Mouse (Mus musculus) stomach, postnatal 0 days (tissue): Measurements from ENCODE around the gene Best2. TPM values are rescaled to one million over a fixed set of nuclear protein-coding genes. Genes with fewer than 3 reads are reported as not detected.

Experiments used
- ATAC-seq: fragments of 200-750 bp; cut with Nextera tagmentation; 2 replicates; pipeline ENCODE4 v1.8.0; 2017; ENCODE audit not compliant: low FRiP score, low TSS enrichment
- DNase-seq: peaks from one replicate; pipeline ENCODE4 v3.0.0-alpha.2; 2016; ENCODE audit warnings: low spot score
- H3K27ac ChIP-seq: fragments of 300-500 bp; sonication (generic); replicated peaks from 2 replicates; pipeline ENCODE4 v1.5.1; 2014; ENCODE audit warnings: mild to moderate bottlenecking, control low read depth
- H3K27me3 ChIP-seq: fragments of 300-500 bp; sonication (generic); 2 replicates; pipeline ENCODE4 v1.6.1; 2014; ENCODE audit warnings: low read length; ENCODE audit not compliant: control insufficient read depth, insufficient read depth
- H3K36me3 ChIP-seq: fragments of 300-500 bp; sonication (generic); 2 replicates; pipeline ENCODE4 v1.6.1; 2014; ENCODE audit warnings: low read length, mixed read lengths; ENCODE audit not compliant: control insufficient read depth, insufficient read depth
- H3K4me1 ChIP-seq: fragments of 300-500 bp; sonication (generic); replicated peaks from 2 replicates; pipeline ENCODE4 v1.6.1; 2014; ENCODE audit warnings: antibody characterized with exemption; ENCODE audit not compliant: control insufficient read depth, insufficient read depth
- H3K4me2 ChIP-seq: fragments of 300-500 bp; sonication (generic); replicated peaks from 2 replicates; pipeline ENCODE4 v1.6.1; 2014; ENCODE audit warnings: low read depth, mild to moderate bottlenecking, control low read depth, moderate library complexity
- H3K4me3 ChIP-seq: fragments of 300-500 bp; sonication (generic); 2 replicates; pipeline ENCODE4 v1.5.1; 2014; ENCODE audit warnings: low read depth, low read length, control low read depth
- H3K9ac ChIP-seq: fragments of 300-500 bp; sonication (generic); 2 replicates; pipeline ENCODE4 v1.6.1; 2014; ENCODE audit warnings: mild to moderate bottlenecking, low read length, control low read depth, mixed read lengths
- H3K9me3 ChIP-seq: fragments of 300-500 bp; sonication (generic); 2 replicates; pipeline ENCODE4 v1.6.1; 2016; ENCODE audit warnings: low read length; ENCODE audit not compliant: control insufficient read depth
- CTCF ChIP-seq: IDR thresholded peaks from 2 replicates; pipeline ENCODE4 v1.5.1; 2016; ENCODE audit warnings: antibody characterized with exemption, low read depth, mild to moderate bottlenecking, moderate library complexity
- EP300 ChIP-seq: optimal IDR thresholded peaks from 2 replicates; pipeline ENCODE3; 2016; ENCODE audit warnings: antibody characterized with exemption
- WGBS: fragments of 180-500 bp; shearing (Covaris S2); extraction: QIAGEN DNeasy Blood & Tissue Kit; methylation state at CpG from one replicate; pipeline ENCODE4 v1.1.7; 2014; 5-methylcytosine and 5-hydroxymethylcytosine counted together
- polyA plus RNA-seq: library from polyadenylated mRNA; unstranded; fragments of >200 nt; fragmentation: Nextera tagmentation; extraction: Ambion mirVana; gene quantifications from 2 replicates; pipeline ENCODE4 v1.2.1, GENCODE M21; 2015

The Best2 gene
- polyA plus RNA-seq, 1 experiment from 2014 or later = 0.16 TPM

- peaks cover 10% of the 10 kb centered on the region for H3K36me3 ChIP-seq
- H3K4me1 ChIP-seq = no peaks in the 10 kb centered on the region
- peak overlapping the region; percentile 95 for H3K4me2 ChIP-seq
- H3K9me3 ChIP-seq = no peaks in the 10 kb centered on the region
- ATAC-seq (peak; percentile 18; the same call in 1 of the 2 replicates), DNase-seq (peak; percentile 79)
- peak overlapping the region; percentile 99 for H3K27ac ChIP-seq
- peak overlapping the region; percentile 86 for H3K9ac ChIP-seq
- no peaks in the 10 kb centered on the region for H3K27me3 ChIP-seq
- peak overlapping the region; percentile 79 for H3K4me3 ChIP-seq
- WGBS = 2% methylated on average over 50 of the region's 57 CpGs
- peak; percentile 19; the same call in 1 of the 2 replicates for TF ChIP-seq CTCF
- no peak for TF ChIP-seq EP300
These were observed 23.6 kb upstream of the Best2 start for GRCm38 (mm10) chr8:85037681-85038531.

DNA sequence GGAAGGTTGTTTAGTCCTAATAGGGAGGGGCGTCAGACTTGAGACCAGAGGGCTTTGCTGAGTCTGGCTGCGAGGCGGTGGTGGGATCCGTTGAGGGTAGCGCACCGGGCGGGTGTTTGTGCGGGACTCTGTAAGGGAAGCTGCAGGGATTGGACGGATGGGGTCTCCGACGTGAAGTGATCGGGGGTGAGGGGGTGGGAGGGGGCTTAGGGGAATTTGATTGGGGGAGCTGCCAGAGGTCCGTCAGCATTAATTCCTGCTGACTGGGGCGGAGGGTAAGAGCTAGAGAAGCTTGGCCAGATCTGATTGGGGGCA, 23.0 kb upstream of the Best2 start:
- DNase-seq (no peak), ATAC-seq (peak; percentile 35)
- 2% methylated on average over 14 of the region's 14 CpGs for WGBS

DNA sequence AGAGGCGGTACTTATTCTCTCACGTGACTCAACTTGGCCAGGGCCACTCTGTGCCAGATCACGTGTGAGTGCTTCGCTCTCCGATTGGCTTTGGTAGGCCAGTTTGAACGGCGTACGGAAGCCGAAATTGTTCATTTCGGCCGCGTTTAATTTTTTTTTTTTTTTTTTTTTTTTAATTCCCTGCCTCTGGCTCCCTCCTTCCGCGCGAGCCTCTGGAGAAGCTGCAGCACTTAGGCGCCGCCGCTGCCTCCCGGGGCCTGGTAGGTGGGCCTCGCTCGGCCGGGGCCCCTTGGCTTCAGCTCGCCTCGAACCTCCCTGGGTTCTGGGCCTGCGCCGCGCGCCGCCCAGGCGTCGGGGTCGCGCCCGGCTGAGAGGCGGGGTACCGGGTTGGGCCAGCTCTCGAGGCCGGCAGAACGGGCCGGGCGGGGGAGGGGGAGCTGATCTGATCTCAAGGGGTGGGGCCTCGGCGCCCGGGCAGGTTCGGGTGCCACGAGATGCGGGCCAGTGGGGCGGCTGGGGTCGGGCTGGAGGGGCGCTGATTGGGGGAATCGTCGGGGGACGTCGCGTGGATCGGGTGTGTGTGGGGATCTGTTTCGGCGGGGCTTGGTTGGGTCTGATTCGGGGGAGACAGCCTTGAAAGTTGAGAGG, 22.5 kb upstream of the Best2 start, which contains the start of gene Tnpo2:
TSS of gene Tnpo2 (plus strand) at position 198 of the 648 bp plus-strand sequence.
- Histone ChIP-seq H3K4me1 (no peaks in the 10 kb centered on the region), H3K4me2 (peak within 1 kb of the TSS; percentile 95), H3K27ac (peak within 1 kb of the TSS; percentile 99), H3K4me3 (peak within 1 kb of the TSS; percentile 79), H3K9me3 (no peaks in the 10 kb centered on the region), H3K27me3 (no peaks in the 10 kb centered on the region), H3K36me3 (peaks cover 18% of the 10 kb centered on the region), H3K9ac (peak within 1 kb of the TSS; percentile 86)
- ATAC-seq = peak; percentile 86
- TF ChIP-seq CTCF (no peak), EP300 (no peak)
- DNase-seq = peak; percentile 92
- under 1% methylated on average over 55 of the region's 59 CpGs for WGBS

More for the DNA sequence above, 23.0 kb upstream of the Best2 start:
- no peak for TF ChIP-seq EP300
- no peak for TF ChIP-seq CTCF
- H3K9ac ChIP-seq = peak overlapping the region; percentile 86
- H3K27me3 ChIP-seq = no peaks in the 10 kb centered on the region
- H3K4me1 ChIP-seq = no peaks in the 10 kb centered on the region
- peak overlapping the region; percentile 99 for H3K27ac ChIP-seq
- H3K9me3 ChIP-seq = no peaks in the 10 kb centered on the region
- H3K36me3 ChIP-seq = peaks cover 14% of the 10 kb centered on the region
- H3K4me2 ChIP-seq = peak overlapping the region; percentile 95
- H3K4me3 ChIP-seq = peak overlapping the region; percentile 79

- no peak for DNase-seq
- Histone ChIP-seq H3K27ac (peak overlapping the region; percentile 90), H3K4me1 (no peaks in the 10 kb centered on the region), H3K27me3 (no peaks in the 10 kb centered on the region), H3K4me2 (peak overlapping the region; percentile 79), H3K36me3 (peaks cover 19% of the 10 kb centered on the region), H3K9ac (peak overlapping the region; percentile 61), H3K4me3 (peak overlapping the region; percentile 79), H3K9me3 (no peaks in the 10 kb centered on the region)
- TF ChIP-seq EP300 = no peak
- TF ChIP-seq CTCF = no peak
- peak; percentile 19; the same call in 1 of the 2 replicates for ATAC-seq
- WGBS = under 1% methylated on average over 9 of the region's 9 CpGs
These were observed 22.0 kb upstream of the Best2 start for GRCm38 (mm10) chr8:85036381-85036717.

DNA sequence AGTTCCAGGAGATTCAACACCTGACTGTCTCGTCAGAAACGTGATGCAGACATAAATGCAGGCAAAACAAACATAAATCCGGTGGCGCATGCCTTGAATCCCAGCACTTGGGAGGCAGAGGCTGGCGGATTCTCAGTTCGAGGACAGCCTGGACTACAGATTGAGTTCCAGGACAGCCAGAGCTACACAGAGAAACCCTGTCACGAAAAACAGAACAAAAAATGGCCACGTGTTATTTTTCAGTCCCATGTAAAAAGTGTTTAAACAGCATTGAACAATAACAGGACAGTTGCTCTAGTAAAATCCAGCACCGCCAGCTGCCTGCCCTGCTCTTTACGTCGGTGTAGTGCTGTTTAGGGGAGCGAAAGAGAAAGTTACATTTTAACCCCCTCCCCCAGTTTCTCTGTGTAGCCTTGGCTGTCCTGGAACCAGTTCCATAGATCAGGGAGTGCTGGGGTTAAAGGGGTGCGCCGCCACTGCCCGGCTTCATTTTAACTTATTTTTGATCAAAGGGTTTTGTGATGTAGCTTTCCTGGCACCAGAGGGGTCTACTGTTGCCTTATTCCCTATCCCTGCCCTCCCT, 21.5 kb upstream of the Best2 start:
- peak overlapping the region; percentile 90 for H3K27ac ChIP-seq
- peak overlapping the region; percentile 79 for H3K4me2 ChIP-seq

More for the DNA sequence above, 21.5 kb upstream of the Best2 start:
- H3K9ac ChIP-seq = peak overlapping the region; percentile 61
- H3K4me3 ChIP-seq = peak overlapping the region; percentile 79
- H3K9me3 ChIP-seq = no peaks in the 10 kb centered on the region
- TF ChIP-seq CTCF (no peak), EP300 (no peak)
- peak; percentile 18; the same call in 1 of the 2 replicates for ATAC-seq
- no peaks in the 10 kb centered on the region for H3K27me3 ChIP-seq
- WGBS = 0% methylated on average over 15 of the region's 15 CpGs
- H3K36me3 ChIP-seq = peaks cover 23% of the 10 kb centered on the region
- DNase-seq = peak; percentile 61
- H3K4me1 ChIP-seq = no peaks in the 10 kb centered on the region
